Mouse (Mus musculus) C2C12 (cell line): ENCODE measurements around the gene Yju2.

Source experiments
- CTCF ChIP-seq: IDR thresholded peaks from one replicate; pipeline ENCODE4 v1.5.1; 2011; ENCODE audit not compliant: control insufficient read depth, insufficient read depth, insufficient read length
- FOSL1 ChIP-seq: IDR thresholded peaks from one replicate; pipeline ENCODE4 v1.8.0; 2011; ENCODE audit warnings: mild to moderate bottlenecking, low read length; ENCODE audit not compliant: poor library complexity, insufficient read depth, severe bottlenecking
- MAX ChIP-seq: IDR thresholded peaks from one replicate; pipeline ENCODE4 v1.6.1; 2011; ENCODE audit warnings: mild to moderate bottlenecking, control low read depth
- MYOD1 ChIP-seq: IDR thresholded peaks from one replicate; pipeline ENCODE4 v1.6.1; 2011; ENCODE audit warnings: low read depth; ENCODE audit not compliant: control insufficient read depth, insufficient read length
- MYOG ChIP-seq: IDR thresholded peaks from one replicate; pipeline ENCODE4 v1.6.1; 2011; ENCODE audit not compliant: control insufficient read depth, insufficient read length; ENCODE audit errors: extremely low read depth
- USF1 ChIP-seq: IDR thresholded peaks from one replicate; pipeline ENCODE4 v1.6.1; 2011; ENCODE audit warnings: low read depth, mild to moderate bottlenecking, control low read depth, moderate library complexity

GRCm38 (mm10) chr17:56010255-56010654, 51.4 kb downstream of the Yju2 start:
- TF ChIP-seq MYOD1: no peak
- no peak for TF ChIP-seq CTCF
- TF ChIP-seq MYOG: no peak
- no peak for TF ChIP-seq MAX
- no peak for TF ChIP-seq FOSL1
- TF ChIP-seq USF1: no peak
